Mouse (Mus musculus) spleen, adult 2 months (tissue): ENCODE results near the gene Rgmb.

Experiments used
- CTCF ChIP-seq: fragments of 200-500 bp; IDR thresholded peaks from 2 replicates; pipeline ENCODE4 v1.5.1; 2011; ENCODE audit warnings: mild to moderate bottlenecking, inconsistent platforms; ENCODE audit not compliant: insufficient read depth, insufficient read length, insufficient replicate concordance; ENCODE audit errors: extremely low read depth
- POLR2A ChIP-seq: fragments of 200-500 bp; IDR thresholded peaks from 2 replicates; pipeline ENCODE4 v1.6.1; 2011; ENCODE audit warnings: low read depth, low read length, inconsistent platforms

GRCm38 (mm10) chr17:15808468-15809374, 22.1 kb downstream of the Rgmb start:
- TF ChIP-seq CTCF, result no peak
- no peak for TF ChIP-seq POLR2A
